In genomic region chr3:120854322-120854721, GRCm38 (mm10) we compare ENCODE assay signal across 20 mouse cellular contexts.
DNase-seq lines count a peak whose midpoint lies in the region; ATAC-seq and TF ChIP-seq lines count a peak whose summit lies in the region.
"Had no signal": no experiment of that assay in that cellular context is flagged by ENCODE, and none has a peak within 500 bp of the region (broad histone marks: within the 10 kb centered on the region; RNA-seq: fewer than 3 reads in every experiment).

No protein-coding gene starts in this region.

- no peaks in the 10 kb centered on the region for H3K36me3 ChIP-seq in lung, embryonic 14.5 days (ENCODE audit: insufficient read depth)
- H3K36me3 ChIP-seq in lung, embryonic 16.5 days (ENCODE audit: control insufficient read depth, insufficient read depth, low read length), result no peaks in the 10 kb centered on the region
- H3K36me3 ChIP-seq: embryonic facial prominence, embryonic 10.5 days; embryonic facial prominence, embryonic 12.5 days; forebrain, embryonic 15.5 days had no signal

- H3K4me3 ChIP-seq in lung, embryonic 14.5 days (ENCODE audit: low read depth, low read length), result no peak overlapping the region
- H3K4me3 ChIP-seq in lung, embryonic 16.5 days (ENCODE audit: low read length), result no peak overlapping the region
- H3K4me3 ChIP-seq: embryonic facial prominence, embryonic 10.5 days; embryonic facial prominence, embryonic 12.5 days; forebrain, embryonic 13.5 days; forebrain, embryonic 15.5 days had no signal

- H3K4me1 ChIP-seq in lung, embryonic 14.5 days (ENCODE audit: insufficient read depth), result no peaks in the 10 kb centered on the region
- H3K4me1 ChIP-seq in lung, embryonic 16.5 days (replicated peaks; ENCODE audit: control insufficient read depth, insufficient read depth, low read length), result no peaks in the 10 kb centered on the region
- H3K4me1 ChIP-seq: embryonic facial prominence, embryonic 10.5 days; embryonic facial prominence, embryonic 12.5 days; forebrain, embryonic 13.5 days; forebrain, embryonic 15.5 days had no signal

- H3K9me3 ChIP-seq in lung, embryonic 14.5 days (ENCODE audit: low read depth, low read length), result no peaks in the 10 kb centered on the region
- H3K9me3 ChIP-seq in lung, embryonic 16.5 days (ENCODE audit: control insufficient read depth, low read length), result no peaks in the 10 kb centered on the region
- H3K9me3 ChIP-seq: embryonic facial prominence, embryonic 10.5 days; embryonic facial prominence, embryonic 12.5 days; forebrain, embryonic 13.5 days; forebrain, embryonic 15.5 days had no signal

- WGBS in lung, embryonic 14.5 days, result 42% methylated on average over 3 of the region's 3 CpGs
- 56% methylated on average over 3 of the region's 3 CpGs for WGBS in lung, embryonic 16.5 days

- no peak overlapping the region for H3K4me2 ChIP-seq in lung, embryonic 14.5 days
- no peak overlapping the region for H3K4me2 ChIP-seq in lung, embryonic 16.5 days (ENCODE audit: low read depth, low read length)
- H3K4me2 ChIP-seq: embryonic facial prominence, embryonic 12.5 days; forebrain, embryonic 13.5 days; forebrain, embryonic 15.5 days had no signal

- no peak overlapping the region for H3K9ac ChIP-seq in lung, embryonic 14.5 days
- no peak overlapping the region for H3K9ac ChIP-seq in lung, embryonic 16.5 days (ENCODE audit: low read length)
- H3K9ac ChIP-seq: embryonic facial prominence, embryonic 12.5 days; forebrain, embryonic 13.5 days; forebrain, embryonic 15.5 days had no signal

- peak; percentile 79 for ATAC-seq in lung, embryonic 14.5 days (ENCODE audit: insufficient read depth)
- ATAC-seq in lung, embryonic 16.5 days (ENCODE audit: low read depth), result peak; percentile 43; the same call in 1 of the 2 replicates
- ATAC-seq: activated CD4-positive, CD25-positive, alpha-beta regulatory T cell, adult 4 months; forebrain, embryonic 13.5 days; forebrain, embryonic 15.5 days; Patski had no signal

- peak; percentile 31 for DNase-seq in lung, embryonic 14.5 days
- DNase-seq in lung, postnatal 14 days, result no peak
- no peak for DNase-seq in lung, adult 18-20 months
- DNase-seq in Muller cell, postnatal 12 days (ENCODE audit: inconsistent ontology term), result peak; percentile 11
- no peak for DNase-seq in right cerebral cortex, adult 18-20 months
- DNase-seq: adrenal gland, adult 8-10 months; adrenal gland, postnatal 14 days; adrenal gland, postnatal 36 days; cerebellum, adult 11-12 months; cerebellum, adult 2 months; cerebellum, adult 9-10 months; cerebellum, postnatal 10 days; cerebellum, postnatal 25 days had no signal

- no peak overlapping the region for H3K27ac ChIP-seq in lung, embryonic 14.5 days (ENCODE audit: low read depth)
- H3K27ac ChIP-seq in lung, embryonic 16.5 days (ENCODE audit: low read length), result no peak overlapping the region
- H3K27ac ChIP-seq: embryonic facial prominence, embryonic 10.5 days; embryonic facial prominence, embryonic 12.5 days; forebrain, embryonic 13.5 days; forebrain, embryonic 15.5 days had no signal

- no peaks in the 10 kb centered on the region for H3K27me3 ChIP-seq in lung, embryonic 14.5 days (ENCODE audit: insufficient read depth, low read length)
- no peaks in the 10 kb centered on the region for H3K27me3 ChIP-seq in lung, embryonic 16.5 days (ENCODE audit: control insufficient read depth, insufficient read depth, low read depth, low read length)
- H3K27me3 ChIP-seq: embryonic facial prominence, embryonic 12.5 days; forebrain, embryonic 13.5 days; forebrain, embryonic 15.5 days; Patski had no signal

- no peak for TF ChIP-seq CTCF in lung, embryonic 14.5 days (IDR thresholded peaks at IDR 0.05; ENCODE audit: low read depth)

Comparison
In these comparisons a context has a peak if more than half of its experiments do, and no peak if none do; other contexts are left out.
1. DNase-seq: peak in lung, embryonic 14.5 days (single experiment) and Muller cell, postnatal 12 days (single experiment); none in lung, postnatal 14 days (single experiment), lung, adult 18-20 months (0 of 2) and right cerebral cortex, adult 18-20 months (single experiment).